Mouse (Mus musculus) ES-E14 (cell line): Measurements from ENCODE around the gene Srd5a1. TPM values are rescaled to one million over a fixed set of nuclear protein-coding genes. Genes with fewer than 3 reads are reported as not detected.

ENCODE experiments used
- DNase-seq: peaks from one replicate; pipeline ENCODE4 v3.0.0-alpha.2; 2013; ENCODE audit warnings: low read depth, low spot score
- H3K27ac ChIP-seq: 2 replicates; pipeline ENCODE4 v1.5.1; 2012; ENCODE audit warnings: low read depth, mild to moderate bottlenecking, low read length, moderate library complexity, mixed read lengths; ENCODE audit not compliant: poor library complexity, insufficient read depth, severe bottlenecking
- H3K36me3 ChIP-seq: 2 replicates; pipeline ENCODE4 v1.6.1; 2012; ENCODE audit warnings: mild to moderate bottlenecking, low read length, moderate library complexity, mixed read lengths; ENCODE audit not compliant: control insufficient read depth, poor library complexity, insufficient read depth, severe bottlenecking
- H3K4me1 ChIP-seq, 2 experiments: fragments of 150-350 bp in 1 of 2; sonication (generic) in 1 of 2; 2 replicates each; pipeline ENCODE4 v1.6.1; 2012; ENCODE audit warnings: low read length in 2 of 2, mild to moderate bottlenecking in 1 of 2, mixed read lengths in 1 of 2; ENCODE audit not compliant: control insufficient read depth in 2 of 2, insufficient read depth in 2 of 2, poor library complexity in 1 of 2
- H3K4me3 ChIP-seq, 2 experiments: fragments of 150-350 bp in 1 of 2; sonication (generic) in 1 of 2; 2 replicates each; pipeline ENCODE4 v1.5.1; 2012; ENCODE audit warnings: low read length in 2 of 2, low read depth in 1 of 2, mild to moderate bottlenecking in 1 of 2, mixed read lengths in 1 of 2; ENCODE audit not compliant: insufficient read depth in 1 of 2, poor library complexity in 1 of 2, severe bottlenecking in 1 of 2
- H3K9ac ChIP-seq: 2 replicates; pipeline ENCODE4 v1.6.1; 2012; ENCODE audit warnings: low read depth, mild to moderate bottlenecking, low read length, mixed read lengths; ENCODE audit not compliant: poor library complexity, insufficient read depth, severe bottlenecking
- H3K9me3 ChIP-seq: fragments of 150-350 bp; sonication (generic); 2 replicates; pipeline ENCODE4 v1.6.1; 2012; ENCODE audit warnings: low read depth, mild to moderate bottlenecking, low read length; ENCODE audit not compliant: control insufficient read depth, insufficient read depth
- CHD2 ChIP-seq: IDR thresholded peaks from 2 replicates; pipeline ENCODE4 v1.6.1; 2014; ENCODE audit warnings: mild to moderate bottlenecking, low read depth, low read length, inconsistent platforms
- HCFC1 ChIP-seq: IDR thresholded peaks from 2 replicates; pipeline ENCODE4 v1.6.1; 2012; ENCODE audit warnings: low read length, inconsistent platforms, borderline replicate concordance; ENCODE audit not compliant: insufficient read depth
- MAFK ChIP-seq: IDR thresholded peaks from 2 replicates; pipeline ENCODE4 v1.6.1; 2014; ENCODE audit warnings: mild to moderate bottlenecking, low read depth, low read length, inconsistent platforms; ENCODE audit not compliant: insufficient read depth
- ZC3H11A ChIP-seq: IDR thresholded peaks from 2 replicates; pipeline ENCODE4 v1.6.1; 2012; ENCODE audit warnings: low read depth, mild to moderate bottlenecking, inconsistent platforms, low read length, borderline replicate concordance
- ZNF384 ChIP-seq: IDR thresholded peaks from 2 replicates; pipeline ENCODE4 v1.6.1; 2012; ENCODE audit warnings: low read depth, low read length, inconsistent platforms
- in situ Hi-C, 2 experiments: fragments of 600-800 bp; cut with MboI; formaldehyde crosslinking; loops; one replicate each; pipeline ENCODE4 v1.15.1; 2025; ENCODE audit warnings: low sequenced_read_pairs in 2 of 2, inconsistent platforms in 1 of 2; ENCODE audit not compliant: unreplicated experiment in 2 of 2
- total RNA-seq: library from RNA; depleted of rRNA; stranded (reverse); fragments of 300-350 nt; gene quantifications from 2 replicates; pipeline ENCODE4 v1.2.3, GENCODE M21; 2012

The Srd5a1 gene
- total RNA-seq, 1 experiment: 11.5 TPM

DNA sequence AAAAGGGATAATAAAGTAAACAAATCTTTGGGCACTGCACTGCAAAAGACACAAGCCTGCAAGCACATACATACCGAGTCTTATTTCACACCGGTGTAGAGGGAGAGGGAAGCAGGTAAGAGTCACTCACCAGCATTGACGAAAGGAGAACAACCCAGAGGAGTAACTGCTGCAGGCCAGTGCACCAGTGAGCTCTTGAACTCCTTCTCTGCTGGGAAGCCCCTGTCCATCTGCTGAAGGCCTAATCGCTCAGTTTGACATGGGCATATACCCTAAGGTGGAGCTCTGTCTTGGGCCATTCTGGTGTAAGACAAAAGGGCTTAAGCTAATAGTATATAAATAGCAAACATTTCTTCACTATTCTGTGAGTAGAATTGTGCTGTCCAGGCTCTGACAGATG, 28.9 kb upstream of the Srd5a1 start:
- Histone ChIP-seq H3K4me3 (no peak overlapping the region), H3K4me1 (no peaks in the 10 kb centered on the region), H3K36me3 (peaks cover 19% of the 10 kb centered on the region), H3K9me3 (no peaks in the 10 kb centered on the region), H3K27ac (no peak overlapping the region), H3K9ac (no peak overlapping the region)
- no peak for TF ChIP-seq HCFC1
- no peak for TF ChIP-seq MAFK
- TF ChIP-seq ZNF384: no peak
- no peak for TF ChIP-seq CHD2
- no peak for TF ChIP-seq ZC3H11A
- no peak for DNase-seq
- in situ Hi-C loops: no loop called here

DNA sequence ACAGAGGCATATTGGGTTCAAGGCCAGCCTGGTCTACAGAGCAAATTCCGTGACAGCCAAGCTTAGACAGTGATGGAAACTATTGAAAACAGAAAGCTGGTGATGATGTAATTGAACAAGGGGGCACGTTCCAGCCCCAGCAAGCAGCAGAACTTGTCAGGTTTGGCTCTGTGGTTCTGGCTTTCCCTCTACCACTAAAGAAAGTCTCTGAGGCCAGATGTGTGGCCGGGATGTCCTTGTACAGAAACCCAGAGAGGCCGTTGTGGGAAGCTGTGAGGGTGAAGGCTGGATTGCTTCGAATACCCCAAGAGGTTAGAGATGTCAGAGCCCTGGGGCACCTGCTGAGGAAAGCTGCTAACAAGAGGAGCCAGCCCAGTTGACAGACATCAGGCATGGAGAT, 28.0 kb upstream of the Srd5a1 start:
- Histone ChIP-seq H3K4me3 (no peak overlapping the region), H3K4me1 (no peaks in the 10 kb centered on the region), H3K9me3 (no peaks in the 10 kb centered on the region), H3K27ac (no peak overlapping the region), H3K36me3 (peaks cover 28% of the 10 kb centered on the region), H3K9ac (no peak overlapping the region)
- in situ Hi-C loops: no loop called here
- DNase-seq: no peak
- no peak for TF ChIP-seq CHD2
- no peak for TF ChIP-seq HCFC1
- TF ChIP-seq ZC3H11A: no peak
- no peak for TF ChIP-seq ZNF384
- TF ChIP-seq MAFK: no peak

- no peak overlapping the region for H3K27ac ChIP-seq
- H3K9me3 ChIP-seq: no peaks in the 10 kb centered on the region
- no peaks in the 10 kb centered on the region for H3K4me1 ChIP-seq
- H3K4me3 ChIP-seq: no peak overlapping the region
- DNase-seq: no peak
- peaks cover 39% of the 10 kb centered on the region for H3K36me3 ChIP-seq
- no peak overlapping the region for H3K9ac ChIP-seq
- in situ Hi-C loops: no loop called here
- TF ChIP-seq ZNF384 (no peak), ZC3H11A (no peak), MAFK (no peak), CHD2 (no peak), HCFC1 (no peak)
Measured at GRCm38 (mm10) chr13:69638108-69638626, 26.9 kb upstream of the Srd5a1 start.

- no peak for DNase-seq
- Histone ChIP-seq H3K27ac (no peak overlapping the region), H3K4me3 (no peak overlapping the region), H3K9ac (no peak overlapping the region), H3K36me3 (peaks cover 43% of the 10 kb centered on the region), H3K9me3 (no peaks in the 10 kb centered on the region), H3K4me1 (no peaks in the 10 kb centered on the region)
- in situ Hi-C loops: no loop called here
- no peak for TF ChIP-seq CHD2
Measured at GRCm38 (mm10) chr13:69637657-69638056, 26.4 kb upstream of the Srd5a1 start.

DNA sequence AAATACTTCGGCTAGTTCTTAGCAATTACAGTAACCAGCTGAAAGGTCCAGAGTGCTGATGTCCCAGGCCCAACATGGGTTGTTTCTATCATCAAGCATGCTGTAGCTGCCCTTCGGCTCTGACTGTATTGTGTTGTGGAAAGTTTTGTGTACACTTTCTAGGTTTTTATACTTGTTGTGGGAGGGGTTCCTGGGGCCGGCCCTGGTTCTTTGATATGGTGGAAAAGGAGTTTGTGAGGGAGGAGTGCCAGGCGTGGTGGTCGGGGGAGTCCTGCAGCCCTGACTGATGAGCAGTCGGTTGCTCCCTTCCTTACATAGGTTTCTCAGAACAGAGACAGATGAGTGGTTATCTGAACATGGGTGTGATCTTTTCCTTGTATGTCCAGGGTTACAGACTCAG, 25.6 kb upstream of the Srd5a1 start:
- in situ Hi-C loops: no loop called here
- H3K4me1 ChIP-seq: no peaks in the 10 kb centered on the region
- H3K9ac ChIP-seq: no peak overlapping the region
- no peak overlapping the region for H3K27ac ChIP-seq
- DNase-seq: no peak
- TF ChIP-seq ZNF384 (no peak), HCFC1 (no peak), CHD2 (no peak), ZC3H11A (no peak), MAFK (no peak)
- H3K9me3 ChIP-seq: no peaks in the 10 kb centered on the region
- H3K4me3 ChIP-seq: no peak overlapping the region
- H3K36me3 ChIP-seq: peaks cover 49% of the 10 kb centered on the region
